Mouse (Mus musculus) brown adipose tissue, adult 24 weeks (tissue): ENCODE results near the gene Jak2. TPM values are rescaled to one million over a fixed set of nuclear protein-coding genes. Genes with fewer than 3 reads are reported as not detected.
A peak's percentile ranks its signal among the peaks of the same experiment; 100 is the strongest.

Experiments
- H3K27ac ChIP-seq: fragments of 200-500 bp; replicated peaks from 2 replicates; pipeline ENCODE4 v1.5.1; 2012; ENCODE audit warnings: low read depth, mild to moderate bottlenecking, low read length
- H3K4me1 ChIP-seq: fragments of 200-500 bp; 2 replicates; pipeline ENCODE4 v1.6.1; 2012; ENCODE audit warnings: low read length, mixed read lengths; ENCODE audit not compliant: control insufficient read depth, insufficient read depth, insufficient read length
- H3K4me3 ChIP-seq: fragments of 200-500 bp; 2 replicates; pipeline ENCODE4 v1.5.1; 2012; ENCODE audit warnings: low read depth, mild to moderate bottlenecking, low read length, moderate library complexity; ENCODE audit not compliant: insufficient read depth
- polyA plus RNA-seq: library from polyadenylated mRNA; stranded (reverse); fragments of >200 nt; gene quantifications from 2 replicates; pipeline ENCODE4 v1.2.4, GENCODE M21; 2012; ENCODE audit not compliant: missing spikeins, insufficient read depth, insufficient read length

Gene Jak2
- polyA plus RNA-seq, 1 experiment = 11.6 TPM

DNA sequence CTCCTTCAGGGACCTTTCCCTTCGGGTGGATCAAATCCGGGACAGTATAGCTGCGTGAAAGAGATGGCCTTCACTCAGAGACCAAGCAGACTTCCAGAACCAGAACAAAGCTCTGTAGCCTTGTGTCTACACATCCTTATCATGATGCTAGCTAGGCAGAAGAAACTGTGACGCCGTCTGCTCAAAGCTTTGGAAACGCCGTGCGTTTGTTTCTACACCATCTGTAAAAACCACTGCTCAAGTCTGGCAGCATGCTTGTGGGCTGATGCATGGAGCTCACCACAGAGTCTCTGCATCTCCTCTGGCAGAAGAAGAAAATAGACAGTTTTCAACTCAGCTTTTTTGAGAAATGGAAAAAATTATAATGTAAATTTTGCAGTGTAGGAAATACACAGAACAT, 60.2 kb downstream of the Jak2 start:
- Histone ChIP-seq H3K27ac (no peak overlapping the region), H3K4me3 (no peak overlapping the region), H3K4me1 (no peaks in the 10 kb centered on the region)

DNA sequence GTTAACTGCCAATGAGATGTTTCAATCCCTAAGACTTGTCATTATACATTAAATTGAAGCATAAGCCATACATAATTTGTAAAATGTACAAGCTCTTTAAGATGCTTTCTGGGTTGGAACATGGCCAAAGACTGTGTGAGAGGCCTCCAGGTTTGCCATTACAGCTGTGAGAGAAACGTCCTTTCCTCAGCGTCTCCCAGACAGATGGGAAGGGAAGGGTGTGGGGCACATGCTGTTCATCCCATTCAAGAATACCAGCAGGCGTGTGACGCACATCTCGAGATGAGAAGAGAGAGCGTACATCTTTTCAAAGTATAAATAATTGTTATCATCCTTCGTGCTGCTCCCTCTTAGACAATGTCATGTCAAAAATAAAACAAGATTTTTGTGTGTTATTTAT, 61.0 kb downstream of the Jak2 start:
- Histone ChIP-seq H3K4me1 (no peaks in the 10 kb centered on the region), H3K27ac (no peak overlapping the region), H3K4me3 (no peak overlapping the region)

DNA sequence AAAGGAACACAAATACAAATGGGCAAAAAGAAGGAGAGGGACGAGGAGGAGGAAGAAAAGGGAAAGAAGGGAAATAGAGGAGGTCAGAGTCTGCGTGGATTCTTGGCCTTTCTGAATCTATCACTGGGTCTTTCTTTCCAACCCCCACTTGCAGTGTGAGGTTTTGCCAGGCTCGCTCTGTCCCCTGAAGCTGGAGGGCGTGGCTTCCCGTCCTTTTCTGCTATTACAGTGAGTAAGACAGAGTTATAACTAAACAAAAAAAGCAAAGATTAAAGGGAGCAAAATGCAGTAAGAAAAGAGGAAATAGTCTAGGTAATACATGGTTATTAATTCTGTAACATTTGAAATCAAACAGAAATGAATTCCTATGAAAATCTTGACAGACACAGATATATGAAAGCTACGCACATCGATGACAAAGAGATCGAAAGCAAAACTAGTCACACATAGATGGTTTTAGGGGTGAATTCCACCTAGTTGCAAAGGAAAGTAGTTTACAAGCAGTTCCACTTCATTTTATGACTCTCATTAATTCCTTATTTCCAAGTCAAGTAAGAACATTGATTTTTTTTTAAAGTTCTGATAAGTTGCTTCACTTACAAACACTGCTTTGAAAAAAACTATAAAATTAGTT, 71.9 kb downstream of the Jak2 start:
- Histone ChIP-seq H3K4me3 (0 out of 2 replicates have a peak overlapping the region, but pooled peaks have one; percentile 20), H3K4me1 (no peaks in the 10 kb centered on the region), H3K27ac (no peak overlapping the region)

DNA sequence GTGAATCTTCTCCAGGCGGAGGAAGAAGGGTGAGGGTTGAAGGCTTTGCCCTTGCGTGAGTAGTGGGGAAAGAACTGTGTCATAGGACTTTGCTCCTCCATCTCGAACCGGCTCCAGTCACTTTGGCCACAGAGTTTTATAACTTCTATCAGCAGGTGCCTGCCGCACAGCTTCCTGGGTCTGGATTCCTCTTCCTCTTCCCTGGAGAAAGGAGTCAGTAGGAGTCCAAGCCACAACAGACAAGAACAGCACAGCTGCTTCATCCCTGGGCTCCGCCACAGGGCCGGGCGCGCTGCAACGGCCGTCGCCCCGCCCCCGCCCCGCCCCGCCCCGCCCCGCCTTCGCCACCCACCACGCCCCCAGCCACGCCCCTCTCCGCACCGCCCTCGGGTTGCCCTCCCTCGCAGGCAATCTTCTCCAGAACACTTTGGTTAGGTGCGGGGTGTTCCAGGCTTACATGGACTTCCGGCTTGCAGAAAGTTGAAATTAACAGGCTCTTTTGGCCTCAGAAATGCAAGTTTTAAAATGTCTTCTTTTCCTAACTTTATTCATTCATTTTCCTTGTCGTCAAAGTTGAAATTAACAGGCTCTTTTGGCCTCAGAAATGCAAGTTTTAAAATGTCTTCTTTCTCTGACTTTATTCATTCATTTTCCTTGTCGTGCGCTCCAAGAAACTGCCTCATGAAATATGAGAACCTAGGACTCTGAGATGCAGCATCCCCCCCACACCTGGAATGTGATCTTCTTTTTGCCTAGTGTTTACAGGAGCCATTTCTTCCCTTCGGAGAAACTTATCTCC, 73.6 kb downstream of the Jak2 start, which contains the start of gene Insl6:
Gene Insl6 (minus strand): TSS at position 304 of the 799 bp plus-strand sequence.
- Histone ChIP-seq H3K4me1 (no peaks in the 10 kb centered on the region), H3K27ac (no peak within 1 kb of the TSS), H3K4me3 (peak within 1 kb of the TSS; percentile 58)

DNA sequence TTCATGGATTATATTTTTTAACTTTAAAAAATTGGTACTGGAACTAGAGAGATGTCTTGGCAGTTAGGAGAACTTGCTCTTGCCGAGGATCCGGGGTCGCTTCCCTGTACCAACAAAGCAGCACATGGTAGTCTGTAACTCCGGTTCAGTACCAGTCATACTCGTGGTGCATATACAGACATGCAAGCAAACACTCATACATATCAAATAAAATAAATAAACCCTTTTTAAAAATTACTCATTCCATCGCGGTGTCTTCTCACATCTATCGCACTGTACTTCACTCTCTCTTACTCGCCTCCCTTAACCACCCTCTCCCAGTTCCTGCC, 74.2 kb downstream of the Jak2 start:
- Histone ChIP-seq H3K4me1 (no peaks in the 10 kb centered on the region), H3K4me3 (no peak overlapping the region; the same call in 1 of the 2 replicates)

DNA sequence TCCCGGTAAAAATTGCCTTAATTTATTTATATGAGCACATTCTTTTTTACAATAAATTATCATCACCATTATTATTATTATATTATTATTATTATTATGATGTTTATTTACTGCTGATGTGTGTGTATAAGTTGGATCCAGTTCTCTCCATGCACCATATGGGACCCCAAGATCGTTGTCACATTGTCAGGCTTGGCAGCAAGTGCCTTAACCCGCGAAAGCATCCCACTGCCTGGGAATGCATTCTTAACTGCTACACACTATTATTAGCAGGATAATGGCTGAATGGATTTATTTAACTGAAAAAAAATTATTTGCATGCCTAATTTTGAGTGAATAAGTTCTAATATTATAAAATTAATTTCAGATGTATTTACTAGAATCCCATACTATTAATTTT, 74.8 kb downstream of the Jak2 start:
- Histone ChIP-seq H3K27ac (no peak overlapping the region), H3K4me1 (no peaks in the 10 kb centered on the region), H3K4me3 (no peak overlapping the region)

More for the DNA sequence above, 74.2 kb downstream of the Jak2 start:
- no peak overlapping the region for H3K27ac ChIP-seq

DNA sequence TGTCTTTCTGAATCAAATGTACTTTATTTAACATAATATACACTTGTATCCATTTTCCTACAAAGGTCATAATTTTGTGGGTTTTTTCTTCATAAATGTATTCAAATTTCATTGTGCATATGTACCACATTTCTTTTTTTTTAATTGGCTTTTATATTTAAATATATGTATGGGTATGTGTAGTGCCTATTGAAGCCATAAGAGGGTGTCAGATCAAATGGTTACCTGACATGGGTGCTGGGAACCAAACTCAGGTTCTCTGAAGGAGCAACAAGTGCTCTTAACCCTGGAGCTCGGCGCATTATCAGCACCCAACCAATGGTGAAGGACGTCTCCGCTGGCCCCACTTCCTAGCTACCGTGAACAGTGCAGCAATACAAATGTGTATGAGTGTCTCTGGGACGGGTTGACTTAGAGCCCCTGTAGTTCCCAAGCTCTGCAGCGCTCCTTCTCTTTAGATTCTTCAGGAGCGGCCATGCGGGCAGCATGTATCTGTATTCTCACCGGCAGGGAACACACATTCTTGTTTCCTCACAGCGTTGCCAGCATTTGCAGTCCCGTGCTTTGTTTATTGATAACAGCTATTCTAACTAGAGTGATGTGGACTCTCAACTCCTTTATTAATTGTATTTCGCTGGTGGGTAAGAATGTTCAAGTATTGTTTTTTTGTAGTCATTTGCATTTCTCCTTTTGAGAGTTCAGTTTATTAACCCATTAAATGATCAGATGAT, 75.4 kb downstream of the Jak2 start:
- Histone ChIP-seq H3K4me3 (no peak overlapping the region), H3K4me1 (no peaks in the 10 kb centered on the region), H3K27ac (no peak overlapping the region)

DNA sequence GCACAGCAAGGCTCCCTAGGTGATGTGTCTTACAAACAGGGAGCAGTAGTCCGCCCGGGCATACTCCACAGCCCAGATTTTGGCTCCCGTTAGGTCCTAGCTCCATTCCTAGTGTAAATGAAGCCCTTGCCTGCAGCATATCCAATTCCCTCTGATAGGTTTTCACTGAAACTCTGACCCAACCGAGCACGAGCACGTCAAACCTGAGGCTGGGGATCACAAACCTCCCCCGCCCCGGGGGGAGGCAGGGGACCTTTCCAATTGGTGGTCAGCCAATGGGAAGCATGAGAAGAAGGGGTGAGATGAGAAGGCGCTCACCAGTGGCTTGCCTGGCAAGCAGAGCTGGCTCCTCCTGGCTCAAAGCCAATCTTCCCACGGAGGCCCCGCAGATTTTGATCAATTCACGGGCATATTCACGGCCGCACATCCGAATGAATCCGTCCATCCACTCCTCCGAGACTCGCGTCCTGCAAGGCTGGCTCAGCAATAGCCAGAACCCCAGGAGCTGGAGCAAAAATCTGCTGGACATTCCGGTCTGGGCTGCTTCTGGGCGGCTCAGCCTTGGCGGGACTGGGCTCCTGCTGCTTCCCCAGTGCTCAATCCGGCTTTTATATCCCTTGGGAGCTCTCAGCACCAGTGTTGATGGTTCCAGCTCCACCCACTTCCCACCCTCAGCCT, 82.6 kb downstream of the Jak2 start, which contains the start of gene Rln1:
Gene Rln1 (minus strand): TSS at position 603 of the 678 bp plus-strand sequence.
- Histone ChIP-seq H3K4me3 (peak within 1 kb of the TSS; percentile 56), H3K4me1 (no peaks in the 10 kb centered on the region), H3K27ac (no peak within 1 kb of the TSS)

DNA sequence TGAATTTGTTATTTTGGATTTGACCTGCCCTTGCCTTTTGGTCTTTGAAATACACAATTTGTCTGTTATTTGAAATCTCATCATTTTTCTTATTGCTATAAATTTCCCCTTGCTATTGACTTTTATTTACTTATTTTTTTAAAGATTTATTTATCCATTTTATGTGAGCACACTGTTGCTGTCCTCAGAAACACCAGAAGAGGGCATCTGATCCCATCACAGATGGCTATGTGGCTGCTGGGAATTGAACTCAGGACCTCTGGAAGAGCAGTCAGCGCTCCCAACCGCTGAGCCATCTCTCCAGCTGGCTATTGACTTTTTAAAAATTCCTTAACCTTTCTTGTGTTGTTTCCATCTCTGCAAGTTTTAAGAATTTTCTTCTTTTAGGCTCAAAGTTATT, 85.0 kb downstream of the Jak2 start:
- H3K4me3 ChIP-seq = no peak overlapping the region
- no peaks in the 10 kb centered on the region for H3K4me1 ChIP-seq
- H3K27ac ChIP-seq = no peak overlapping the region

DNA sequence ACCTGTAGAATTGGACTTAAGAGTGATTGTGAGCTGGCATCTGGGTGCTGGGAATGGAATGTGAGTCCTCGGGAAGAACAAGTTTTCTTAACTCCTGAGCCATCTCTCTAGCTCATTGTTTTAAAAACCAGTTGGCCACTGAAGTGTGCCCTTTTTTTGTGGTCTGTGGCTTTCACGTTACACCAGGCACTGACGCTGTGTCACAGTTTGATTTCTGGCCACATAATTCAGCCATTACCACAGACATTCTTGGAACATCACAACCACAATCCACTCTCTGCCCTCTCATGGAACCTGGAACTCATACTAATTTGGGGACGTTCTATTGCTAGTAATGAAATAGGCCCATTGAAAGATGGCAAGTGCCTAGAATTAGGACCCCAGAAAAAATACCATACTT, 89.4 kb downstream of the Jak2 start:
- H3K4me3 ChIP-seq = no peak overlapping the region
- H3K4me1 ChIP-seq = no peaks in the 10 kb centered on the region

DNA sequence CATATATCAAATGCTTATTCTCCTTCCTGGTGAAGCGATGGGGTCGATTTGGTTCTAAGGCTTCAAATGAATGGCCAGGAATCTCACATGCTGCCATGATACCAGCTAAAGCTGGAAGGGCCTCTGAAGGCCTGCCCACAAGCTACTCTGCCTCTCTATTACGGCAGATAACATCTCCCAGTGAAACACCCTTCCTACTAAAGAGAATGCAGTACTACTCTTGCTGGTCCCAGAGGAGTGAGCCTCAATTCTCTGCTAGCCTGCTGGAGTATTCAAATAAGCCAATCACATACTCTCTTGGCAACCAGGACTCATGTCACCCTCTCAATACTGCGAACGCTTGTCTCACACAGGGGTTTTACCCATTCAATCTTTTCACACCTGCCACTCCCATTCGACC, 90.7 kb downstream of the Jak2 start:
- H3K27ac ChIP-seq = no peak overlapping the region
- no peaks in the 10 kb centered on the region for H3K4me1 ChIP-seq
- no peak overlapping the region for H3K4me3 ChIP-seq

More for the DNA sequence above, 89.4 kb downstream of the Jak2 start:
- H3K27ac ChIP-seq = no peak overlapping the region

DNA sequence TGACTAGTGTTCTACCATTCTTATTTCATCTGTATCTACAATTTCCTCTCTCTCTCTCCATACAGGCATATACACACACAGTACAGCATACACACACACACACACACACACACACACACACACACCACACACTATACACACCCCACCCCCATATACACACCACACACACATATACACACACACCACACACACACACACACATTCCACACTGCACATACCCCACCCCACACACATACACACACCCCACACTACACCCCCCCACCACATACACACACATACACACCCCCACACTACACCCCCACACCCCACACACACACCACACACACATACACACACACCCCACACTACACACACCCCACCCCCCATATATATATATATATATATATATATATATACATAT, 93.2 kb downstream of the Jak2 start:
- no peak overlapping the region for H3K4me3 ChIP-seq
- H3K27ac ChIP-seq = no peak overlapping the region
- H3K4me1 ChIP-seq = no peaks in the 10 kb centered on the region

DNA sequence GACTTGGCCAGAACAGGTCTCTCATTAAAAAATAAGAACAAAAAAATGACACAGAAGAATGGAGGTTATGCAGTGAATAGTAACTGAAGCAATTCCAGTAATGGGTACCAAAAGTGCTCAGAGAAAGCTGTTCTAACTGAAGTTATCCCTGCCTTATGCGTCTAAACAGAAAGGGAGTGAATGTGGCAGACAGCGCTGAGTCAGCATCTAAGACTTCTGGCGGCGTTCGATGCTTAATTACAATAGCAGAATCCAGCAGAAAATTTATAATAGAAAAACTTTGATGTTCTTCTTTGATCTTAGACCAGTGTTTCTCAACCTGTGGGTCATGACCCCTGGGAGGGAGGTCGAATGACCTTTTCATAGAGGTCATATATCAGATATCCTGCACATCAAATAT, 94.0 kb downstream of the Jak2 start:
- no peak overlapping the region for H3K27ac ChIP-seq
- H3K4me3 ChIP-seq = no peak overlapping the region
- no peaks in the 10 kb centered on the region for H3K4me1 ChIP-seq

DNA sequence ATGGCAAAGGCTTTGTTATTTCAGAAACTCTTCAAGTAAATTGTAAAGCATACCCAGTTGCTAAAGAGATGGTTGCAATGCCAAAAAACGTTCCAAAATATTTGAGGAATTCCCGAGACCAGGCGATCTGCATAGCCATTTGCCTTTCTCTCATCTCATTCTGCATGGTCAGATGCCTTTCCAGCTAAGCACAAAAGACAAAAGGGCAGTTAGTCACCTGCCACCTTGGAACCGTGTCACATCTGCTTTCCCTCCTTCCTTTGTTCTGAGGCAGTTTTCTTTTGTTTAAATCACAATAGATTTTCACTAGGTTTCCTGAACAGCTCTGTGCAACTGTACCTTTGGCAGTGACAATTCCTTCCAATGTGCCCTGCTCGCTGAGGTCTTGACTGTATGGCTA, 99.4 kb downstream of the Jak2 start:
- Histone ChIP-seq H3K4me1 (no peaks in the 10 kb centered on the region), H3K27ac (no peak overlapping the region), H3K4me3 (no peak overlapping the region)
